ENCODE assay signal across 17 mouse cellular contexts in the genomic region with DNA sequence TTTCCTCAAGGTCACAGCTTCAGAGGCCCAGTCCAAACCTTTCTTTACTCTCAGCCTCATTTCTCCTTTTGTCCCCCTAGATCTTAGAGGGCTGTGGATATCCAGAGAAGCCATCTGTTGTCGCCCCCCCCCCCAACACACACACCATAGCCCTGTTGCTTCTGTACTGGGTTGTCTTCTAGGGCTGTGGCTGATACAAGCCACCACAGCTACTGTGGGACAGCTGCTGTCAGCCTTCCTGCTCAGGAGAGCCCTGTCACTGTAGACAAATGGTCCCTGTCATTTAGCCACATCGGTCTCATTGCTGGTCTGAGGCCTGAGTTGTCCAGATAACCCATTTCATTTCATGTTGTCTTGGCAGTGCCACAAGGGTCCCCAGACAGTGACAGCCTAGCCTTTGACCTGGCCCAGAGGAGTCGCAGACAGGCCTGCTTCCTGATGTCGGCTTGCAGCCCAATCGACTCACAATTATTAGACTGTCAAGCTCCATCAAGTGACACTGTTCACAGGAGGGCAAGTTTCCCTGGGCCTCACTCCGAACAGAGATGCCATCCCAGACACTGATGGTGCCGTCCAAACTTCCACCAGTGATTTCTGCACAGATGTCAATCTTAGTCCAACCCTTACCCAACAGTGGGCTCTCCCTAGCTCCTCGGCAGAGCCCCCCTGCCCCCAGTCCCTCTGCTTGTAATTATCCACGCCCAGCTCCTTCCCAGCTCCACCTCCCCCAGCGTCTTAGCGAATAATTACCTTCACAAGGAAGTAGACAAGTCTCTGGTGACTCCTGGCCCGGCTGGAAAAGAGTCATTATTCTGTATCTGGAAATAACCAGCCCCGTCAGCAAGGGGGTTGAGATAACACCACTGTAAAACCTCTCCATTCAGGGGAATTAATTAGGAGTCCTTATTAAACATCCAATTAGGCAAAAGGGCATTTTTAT. TPM values are rescaled to one million over a fixed set of nuclear protein-coding genes. Genes with fewer than 3 reads are reported as not detected.
DNase-seq lines count a peak whose midpoint lies in the region; ATAC-seq lines count a peak whose summit lies in the region.
"Had no signal": no experiment of that assay in that cellular context is flagged by ENCODE, and none has a peak within 500 bp of the region (broad histone marks: within the 10 kb centered on the region; RNA-seq: fewer than 3 reads in every experiment).

No protein-coding gene starts in this region.

- H3K4me1 ChIP-seq in embryonic facial prominence, embryonic 10.5 days: peaks cover 30% of the 10 kb centered on the region
- peaks cover 26% of the 10 kb centered on the region for H3K4me1 ChIP-seq in hindbrain, embryonic 12.5 days
- peaks cover 12% of the 10 kb centered on the region; the same call in 1 of the 2 replicates for H3K4me1 ChIP-seq in kidney, embryonic 16.5 days (ENCODE audit: insufficient read depth, low read length)
- H3K4me1 ChIP-seq in midbrain, embryonic 16.5 days (ENCODE audit: control insufficient read depth, insufficient read depth, low read length): peaks cover 14% of the 10 kb centered on the region

- no peak overlapping the region for H3K9ac ChIP-seq in hindbrain, embryonic 12.5 days
- H3K9ac ChIP-seq in kidney, embryonic 16.5 days (replicated peaks; ENCODE audit: low read length): no peak overlapping the region
- no peak overlapping the region for H3K9ac ChIP-seq in midbrain, embryonic 16.5 days (ENCODE audit: low read depth, low read length)
- H3K9ac ChIP-seq: limb, embryonic 15.5 days had no signal

- ATAC-seq in hindbrain, embryonic 12.5 days (ENCODE audit: low FRiP score): peak; percentile 71
- 0 out of 2 replicates have a peak, but pooled peaks have one; percentile 30 for ATAC-seq in kidney, embryonic 16.5 days (ENCODE audit: low FRiP score, low TSS enrichment)
- peak; percentile 50; the same call in 1 of the 2 replicates for ATAC-seq in midbrain, embryonic 16.5 days

- H3K36me3 ChIP-seq in embryonic facial prominence, embryonic 10.5 days (replicated peaks): no peaks in the 10 kb centered on the region
- H3K36me3 ChIP-seq in hindbrain, embryonic 12.5 days: no peaks in the 10 kb centered on the region
- no peaks in the 10 kb centered on the region for H3K36me3 ChIP-seq in kidney, embryonic 16.5 days (ENCODE audit: insufficient read depth, low read length)
- H3K36me3 ChIP-seq in midbrain, embryonic 16.5 days (ENCODE audit: control insufficient read depth, insufficient read depth, low read length): no peaks in the 10 kb centered on the region
- H3K36me3 ChIP-seq: limb, embryonic 15.5 days had no signal

- no peak overlapping the region for H3K4me3 ChIP-seq in embryonic facial prominence, embryonic 10.5 days
- no peak overlapping the region for H3K4me3 ChIP-seq in hindbrain, embryonic 12.5 days
- H3K4me3 ChIP-seq in kidney, embryonic 16.5 days (ENCODE audit: low read length): no peak overlapping the region
- H3K4me3 ChIP-seq in midbrain, embryonic 16.5 days (ENCODE audit: low read depth, low read length): no peak overlapping the region
- H3K4me3 ChIP-seq: erythroblast, embryonic 14.5 days; limb, embryonic 15.5 days; myocyte had no signal

- H3K27ac ChIP-seq in embryonic facial prominence, embryonic 10.5 days (replicated peaks): no peak overlapping the region
- peak overlapping the region; percentile 31; the same call in 1 of the 2 replicates for H3K27ac ChIP-seq in hindbrain, embryonic 12.5 days
- peak overlapping the region; percentile 39 for H3K27ac ChIP-seq in kidney, embryonic 16.5 days (ENCODE audit: low read length)
- H3K27ac ChIP-seq in midbrain, embryonic 16.5 days (ENCODE audit: low read length): peak overlapping the region; percentile 51
- H3K27ac ChIP-seq: limb, embryonic 15.5 days had no signal

- no peak overlapping the region for H3K4me2 ChIP-seq in hindbrain, embryonic 12.5 days (replicated peaks)
- no peak overlapping the region; the same call in 1 of the 2 replicates for H3K4me2 ChIP-seq in kidney, embryonic 16.5 days (replicated peaks; ENCODE audit: low read depth, low read length)
- H3K4me2 ChIP-seq in midbrain, embryonic 16.5 days (ENCODE audit: low read length): no peak overlapping the region
- H3K4me2 ChIP-seq: limb, embryonic 15.5 days had no signal

- WGBS in embryonic facial prominence, embryonic 10.5 days: 34% methylated on average over 13 of the region's 13 CpGs
- WGBS in hindbrain, embryonic 12.5 days: 33% methylated on average over 13 of the region's 13 CpGs
- WGBS in kidney, embryonic 16.5 days: 27% methylated on average over 13 of the region's 13 CpGs
- WGBS in midbrain, embryonic 16.5 days: 29% methylated on average over 13 of the region's 13 CpGs

- peak; percentile 51 for DNase-seq in embryonic facial prominence, embryonic 10.5 days (ENCODE audit: low spot score)
- no peak for DNase-seq in heart, adult 11 months
- no peak for DNase-seq in cerebellum, adult 8-10 months
- DNase-seq in frontal cortex, postnatal 14 days (ENCODE audit: low spot score in 2 of 2): no peak
- DNase-seq: adrenal gland, postnatal 36 days; cerebellum, adult 2 months; gastrocnemius, postnatal 25 days; heart, postnatal 14 days; lung, postnatal 14 days; right cerebral cortex, postnatal 14 days had no signal

- H3K9me3 ChIP-seq in embryonic facial prominence, embryonic 10.5 days: no peaks in the 10 kb centered on the region
- H3K9me3 ChIP-seq in hindbrain, embryonic 12.5 days (replicated peaks): no peaks in the 10 kb centered on the region
- no peaks in the 10 kb centered on the region for H3K9me3 ChIP-seq in kidney, embryonic 16.5 days (ENCODE audit: low read length)
- no peaks in the 10 kb centered on the region for H3K9me3 ChIP-seq in midbrain, embryonic 16.5 days (replicated peaks; ENCODE audit: control insufficient read depth, low read length, poor library complexity, severe bottlenecking)
- H3K9me3 ChIP-seq: limb, embryonic 15.5 days had no signal

- no peaks in the 10 kb centered on the region for H3K27me3 ChIP-seq in embryonic facial prominence, embryonic 10.5 days (replicated peaks; ENCODE audit: low read depth, poor library complexity, severe bottlenecking)
- no peaks in the 10 kb centered on the region for H3K27me3 ChIP-seq in hindbrain, embryonic 12.5 days
- H3K27me3 ChIP-seq in kidney, embryonic 16.5 days (ENCODE audit: insufficient read depth, low read length): no peaks in the 10 kb centered on the region
- H3K27me3 ChIP-seq in midbrain, embryonic 16.5 days (ENCODE audit: control insufficient read depth, insufficient read depth, low read depth, low read length): no peaks in the 10 kb centered on the region
- H3K27me3 ChIP-seq: limb, embryonic 15.5 days had no signal

RNA-seq across cellular contexts. Expression of a gene that starts 33.1 kb away (rescaled TPM):
- not detected in 2 replicates for polyA plus RNA-seq in embryonic facial prominence, embryonic 10.5 days (2016; fragmentation: Nextera tagmentation; extraction: Ambion mirVana)
- not detected in 2 replicates for polyA plus RNA-seq in hindbrain, embryonic 12.5 days (2016; fragmentation: Nextera tagmentation; extraction: Ambion mirVana)
- polyA plus RNA-seq in kidney, embryonic 16.5 days (2015; fragmentation: Nextera tagmentation; extraction: Ambion mirVana): not detected in 2 replicates
- polyA plus RNA-seq in midbrain, embryonic 16.5 days (2015; fragmentation: Nextera tagmentation; extraction: Ambion mirVana): 0.26 TPM in 1 of 2 replicates, not detected in the other
- polyA plus RNA-seq: cerebellum, adult 2 months; erythroblast, embryonic 14.5 days; limb, embryonic 15.5 days; myocyte; stomach, embryonic 16.5 days had no signal
